Mouse (Mus musculus) megakaryocyte progenitor cell, adult 5-6 weeks (primary cell): ENCODE results near the gene Pdcl2. TPM values are rescaled to one million over a fixed set of nuclear protein-coding genes. Genes with fewer than 3 reads are reported as not detected.

ENCODE experiments used
- ATAC-seq: replicated peaks from 2 replicates; pipeline ENCODE4 v1.8.0; 2016; ENCODE audit warnings: mild to moderate bottlenecking, moderate TSS enrichment, inconsistent platforms; ENCODE audit not compliant: poor library complexity
- total RNA-seq, 2 experiments: library from RNA; stranded (forward) in 1 of 2; stranded (reverse) in 1 of 2; fragments of 157-497, 149-512 nt in 1 of 2; fragments of 200-1000 nt in 1 of 2; gene quantifications; 2 replicates each; pipeline versions ENCODE4 v1.2.3 to v1.2.4; 2015 to 2017

Gene Pdcl2
- total RNA-seq, 2 experiments from 2014 or later = not detected

DNA sequence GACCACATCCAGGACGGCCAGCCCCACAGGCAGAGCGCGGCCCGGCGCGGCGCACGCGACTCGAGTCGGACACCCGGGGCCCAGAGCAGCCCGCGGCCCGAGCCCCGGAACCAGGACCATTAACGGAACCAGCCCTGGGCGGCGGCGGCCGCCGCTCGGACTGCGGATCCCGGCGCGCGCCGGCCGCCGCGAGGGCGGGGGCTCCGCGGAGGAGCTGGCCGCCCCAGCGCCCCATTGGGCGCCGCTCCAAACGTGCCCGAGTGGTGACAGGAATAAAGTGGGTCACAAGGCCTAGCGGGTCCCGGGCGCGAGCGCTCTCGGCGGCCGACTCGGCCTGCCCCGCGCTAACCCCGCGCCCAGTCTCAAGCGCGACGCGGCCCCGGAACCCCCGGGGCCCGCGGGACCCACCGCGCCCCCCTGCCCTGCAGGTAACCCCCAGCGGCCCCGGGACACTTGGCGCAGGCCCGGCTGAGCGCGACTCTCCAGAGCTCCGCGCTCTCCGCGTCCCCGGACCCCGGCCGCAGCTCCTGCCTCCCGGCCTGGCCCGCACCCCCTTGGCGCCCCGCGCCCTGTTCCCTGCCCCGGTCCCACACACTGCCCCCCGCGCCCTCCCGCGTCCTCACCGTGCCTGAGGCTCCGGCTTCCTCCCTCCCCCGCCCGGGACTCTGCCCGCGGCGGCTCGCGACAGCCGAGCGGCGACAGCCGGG is 27.1 kb downstream of the Pdcl2 start:
- peak; percentile 77 for ATAC-seq

DNA sequence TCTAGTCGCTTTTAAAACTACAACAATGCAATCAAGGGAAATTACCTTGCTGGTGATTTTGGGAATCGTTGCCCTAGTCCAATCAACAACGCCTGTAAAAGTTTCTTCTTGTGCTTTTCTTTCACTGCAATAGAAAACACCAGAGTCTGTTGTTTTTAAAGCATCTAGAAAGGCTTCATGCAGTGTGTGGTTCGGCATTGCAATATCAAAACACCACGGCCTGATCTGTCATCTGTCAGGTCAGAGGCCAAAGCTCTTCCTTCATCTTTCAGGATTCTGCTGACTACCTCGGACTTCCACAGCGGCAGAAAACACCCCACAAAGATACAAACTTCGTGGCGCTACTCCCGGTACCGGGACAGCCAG is 27.6 kb downstream of the Pdcl2 start:
- no peak for ATAC-seq

DNA sequence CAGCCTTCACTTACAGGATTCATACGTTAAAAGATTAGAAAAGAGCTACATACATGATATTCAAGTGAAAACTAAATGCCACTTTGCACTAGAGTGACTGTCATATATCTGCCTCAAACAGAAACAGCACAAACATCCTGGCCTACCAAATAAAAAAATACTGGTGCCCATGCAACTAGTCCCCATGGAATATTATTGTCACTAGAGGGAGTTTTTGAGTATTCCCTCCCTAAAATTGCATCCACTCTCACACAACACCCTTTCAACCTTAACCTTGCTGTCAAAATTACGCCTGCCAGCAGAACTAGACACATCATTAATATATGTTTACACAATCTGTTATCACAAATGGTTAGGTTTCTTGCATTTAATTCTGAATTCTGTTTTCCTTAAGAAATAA is 28.9 kb downstream of the Pdcl2 start:
- no peak for ATAC-seq

DNA sequence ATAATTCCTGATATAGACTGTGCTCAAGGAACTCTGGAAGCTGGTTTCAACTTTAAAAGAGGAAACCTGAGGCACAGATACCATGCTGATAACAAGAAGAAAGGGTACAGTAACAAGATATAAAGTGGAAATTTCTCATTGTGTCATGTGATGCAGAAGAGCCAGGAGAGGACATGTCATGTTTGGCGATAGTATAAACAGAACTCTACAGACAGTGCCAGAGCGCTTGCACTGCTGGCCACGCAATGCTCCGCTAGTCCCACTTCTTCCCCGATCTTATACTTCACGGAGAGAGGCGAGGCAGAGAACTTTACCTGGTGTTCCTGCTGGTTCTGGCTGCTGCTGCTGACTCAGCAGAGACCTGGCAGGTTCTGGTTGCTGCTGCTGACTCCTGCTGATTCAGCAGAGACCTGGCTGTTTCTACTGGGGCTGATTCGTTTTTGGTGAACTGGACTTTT is 41.7 kb downstream of the Pdcl2 start:
- ATAC-seq = 0 out of 2 replicates have a peak, but pooled peaks have one; percentile 14

DNA sequence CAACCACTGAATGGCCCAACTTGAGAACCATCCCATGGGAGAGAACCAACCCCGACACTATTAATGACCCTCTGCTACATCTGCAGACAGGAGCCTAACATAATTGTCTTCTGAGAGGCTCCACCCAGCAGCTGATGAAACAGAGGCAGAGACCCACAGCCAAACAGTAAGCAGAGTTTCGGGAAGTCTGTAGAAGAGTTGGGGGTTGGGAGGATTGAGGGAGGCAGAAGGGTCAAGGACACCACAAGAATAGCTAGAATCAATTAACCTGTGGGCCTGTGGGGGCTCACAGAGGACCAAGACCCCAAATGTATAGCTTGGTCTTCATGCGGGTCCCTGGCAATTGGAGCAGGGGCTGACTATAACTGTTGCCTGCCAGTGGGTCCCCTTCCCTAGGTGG is 42.7 kb downstream of the Pdcl2 start:
- no peak for ATAC-seq

DNA sequence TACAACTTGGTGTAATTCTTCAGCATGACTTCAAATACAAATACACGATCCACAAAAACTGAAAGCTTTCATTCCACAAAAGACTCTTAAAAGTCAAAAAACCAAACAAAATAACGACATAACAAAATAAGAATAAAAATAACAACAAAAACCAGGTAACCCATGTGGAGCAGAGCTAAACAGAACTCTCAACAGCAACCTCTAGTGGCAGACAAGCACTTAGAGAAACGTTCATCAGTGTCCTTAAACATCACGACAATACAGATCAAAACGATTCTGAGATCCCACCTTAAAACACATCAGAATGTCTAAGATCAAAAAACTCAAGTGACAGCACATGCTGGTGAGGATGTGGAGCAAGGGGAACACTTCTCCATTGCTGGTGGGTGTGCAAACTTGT is 43.9 kb downstream of the Pdcl2 start:
- ATAC-seq = 0 out of 2 replicates have a peak, but pooled peaks have one; percentile 37

DNA sequence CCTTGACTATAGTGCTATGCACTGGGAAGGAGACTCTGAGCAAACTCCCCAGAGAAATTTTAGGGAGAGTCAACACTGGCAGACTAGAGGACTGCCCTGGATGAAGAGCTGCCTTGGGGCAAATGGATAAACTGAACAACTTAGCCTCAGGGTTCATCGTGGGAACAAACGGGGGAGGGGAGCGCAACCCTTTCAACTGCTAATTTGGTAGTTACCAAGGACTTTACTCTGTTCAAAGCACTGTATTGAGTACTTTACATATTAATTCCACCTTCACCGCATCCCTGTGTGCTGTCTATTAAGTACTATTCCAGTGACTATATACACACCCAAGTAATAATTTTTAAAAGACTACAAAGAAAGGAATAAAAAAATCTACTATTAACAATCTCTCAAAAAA is 45.3 kb downstream of the Pdcl2 start:
- ATAC-seq = no peak

DNA sequence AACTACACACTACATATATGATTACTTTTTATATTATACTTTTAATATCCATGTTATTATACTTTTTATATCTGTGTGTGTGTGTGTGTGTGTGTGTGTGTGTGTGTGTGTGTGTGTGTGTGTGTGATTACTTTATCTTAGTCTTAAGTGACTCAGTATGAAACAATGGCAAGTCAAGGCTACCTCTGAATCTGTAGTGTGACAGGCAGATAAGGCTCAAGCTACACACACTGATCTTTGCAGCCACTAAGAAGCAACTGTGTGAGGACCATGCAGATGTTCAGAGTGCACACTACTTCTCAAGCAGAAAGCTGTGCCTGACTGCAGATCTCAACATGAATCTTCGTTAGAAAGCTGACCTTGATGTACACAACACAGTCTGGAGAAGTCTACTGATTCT is 47.1 kb downstream of the Pdcl2 start:
- ATAC-seq = peak; percentile 82

DNA sequence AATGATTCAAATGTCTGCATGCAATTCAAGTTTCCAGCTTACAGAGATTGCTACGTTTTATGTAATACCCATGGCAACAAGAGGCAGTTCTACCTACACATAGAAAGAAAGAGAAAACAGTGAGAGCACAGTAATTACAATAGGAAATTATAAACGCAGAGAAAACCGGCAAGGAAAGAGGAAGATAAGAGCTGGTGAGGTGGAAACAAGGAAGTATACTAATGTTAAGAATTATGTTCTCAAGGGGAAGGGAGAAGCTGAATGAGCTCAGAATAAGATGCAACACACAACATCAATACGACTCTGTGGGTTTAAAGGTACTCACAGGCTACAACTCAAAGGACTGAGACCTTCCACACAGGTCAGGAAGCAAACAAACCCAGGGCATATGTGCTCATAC is 56.0 kb downstream of the Pdcl2 start:
- no peak for ATAC-seq

Other genes starting within 250 kb of the Pdcl2 start
- gene Srd5a3, start 190.9 kb downstream of the Pdcl2 start, total RNA-seq (2015) = 42.1 and 52.7 TPM in 2 replicates
- gene Srd5a3, start 190.9 kb downstream of the Pdcl2 start, total RNA-seq (2017) = 26.5 and 35.5 TPM in 2 replicates
- 132 and 134 TPM in 2 replicates for gene Tmem165, start 147.3 kb downstream of the Pdcl2 start, total RNA-seq (2015)
- gene Tmem165, start 147.3 kb downstream of the Pdcl2 start, total RNA-seq (2017) = 118 and 124 TPM in 2 replicates
- gene Clock, start 26.4 kb downstream of the Pdcl2 start, total RNA-seq (2015) = 5.9 and 6.1 TPM in 2 replicates
- gene Clock, start 26.4 kb downstream of the Pdcl2 start, total RNA-seq (2017) = 7.1 and 7.5 TPM in 2 replicates
- not detected in 2 replicates for gene Nmu, start 32.6 kb upstream of the Pdcl2 start, total RNA-seq (2015)
- gene Nmu, start 32.6 kb upstream of the Pdcl2 start, total RNA-seq (2017) = not detected in 2 replicates
- not detected in 2 replicates for gene Gm7271, start 152.9 kb upstream of the Pdcl2 start, total RNA-seq (2015)
- gene Gm7271, start 152.9 kb upstream of the Pdcl2 start, total RNA-seq (2017) = not detected in 2 replicates
- gene Exoc1, start 198.2 kb upstream of the Pdcl2 start, total RNA-seq (2015) = 52.2 and 60.5 TPM in 2 replicates
- 52.0 and 67.5 TPM in 2 replicates for gene Exoc1, start 198.2 kb upstream of the Pdcl2 start, total RNA-seq (2017)